Mouse (Mus musculus): Measurements from ENCODE around the gene Akap8l.

GRCm38 (mm10) chr17:32333675-32334303 is 16.6 kb downstream of the Akap8l start:
- TF ChIP-seq POLR2A (IDR thresholded peaks at IDR 0.05; ENCODE audit: insufficient read depth, low read depth, low read length), result no peak
- TF ChIP-seq CTCF (IDR thresholded peaks at IDR 0.05), result no peak
- no peak for TF ChIP-seq EP300 (IDR thresholded peaks at IDR 0.05; ENCODE audit: insufficient read depth, low read depth, low read length)

Data from heart, adult 2 months (tissue).